Mouse (Mus musculus): ENCODE measurements around the gene Tmem135. TPM values are rescaled to one million over a fixed set of nuclear protein-coding genes. Genes with fewer than 3 reads are reported as not detected.
"Not testable (repeated sequence)": the region's sequence is repeated elsewhere in the genome, so short reads cannot be mapped to it uniquely, and the experiment has no call there.

Gene Tmem135
- total and polyA plus RNA-seq, 3 experiments: 23.1 to 108 (median 25.1) TPM

DNA sequence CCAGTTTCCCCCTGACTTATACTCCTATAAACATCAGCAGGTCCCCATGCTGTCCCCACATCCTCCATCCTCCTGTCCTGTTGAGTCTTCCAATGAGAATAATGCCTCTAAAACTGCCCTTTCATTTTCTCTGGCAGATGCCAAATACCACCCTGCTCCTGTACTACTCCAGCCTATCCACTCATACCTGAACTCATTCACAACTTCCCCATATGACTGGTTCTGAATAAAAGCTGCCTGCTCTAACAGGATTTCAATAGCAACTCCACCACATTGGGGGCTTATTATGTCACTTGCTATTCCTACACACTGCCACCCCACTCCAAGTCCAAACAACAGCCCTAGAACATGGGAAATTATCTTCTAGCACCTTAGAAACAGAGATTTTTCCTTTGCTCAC lies 68.7 kb downstream of the Tmem135 start:
- Histone ChIP-seq H3K36me3 (replicated peaks) (peaks cover 18% of the 10 kb centered on the region), H3K9me3 (replicated peaks) (no peaks in the 10 kb centered on the region), H3K4me1 (ENCODE audit: insufficient read depth, low read depth, low read length) (peaks cover 25% of the 10 kb centered on the region), H3K27me3 (ENCODE audit: insufficient read depth, low read length) (no peaks in the 10 kb centered on the region), H3K4me3 (ENCODE audit: low read depth, low read length) (no peak overlapping the region)
- ATAC-seq (ENCODE audit: extremely low read depth, insufficient number of reproducible peaks, low FRiP score, poor library complexity, severe bottlenecking): no peak
- DNase-seq (ENCODE audit: low spot score): no peak
- TF ChIP-seq GATA2 (IDR thresholded peaks at IDR 0.05; ENCODE audit: borderline replicate concordance, low read depth, low read length): no peak

DNA sequence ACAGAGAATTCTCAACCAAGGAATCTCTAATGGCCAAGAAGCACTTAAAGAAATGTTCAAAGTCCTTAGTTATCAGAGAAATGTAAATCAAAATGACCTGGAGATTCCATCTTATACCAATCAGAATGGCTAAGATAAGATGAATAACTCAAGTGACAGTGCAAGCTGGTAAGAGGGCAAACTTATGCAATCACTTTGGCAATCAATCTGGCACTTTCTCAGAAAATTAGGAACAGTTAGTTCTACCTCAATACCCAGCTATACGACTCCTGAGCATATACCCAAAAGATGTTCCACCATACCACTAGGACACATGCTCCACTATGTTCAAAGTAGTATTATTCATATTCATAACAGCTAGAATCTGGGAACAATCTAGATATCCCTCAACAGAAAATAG lies 74.1 kb downstream of the Tmem135 start:
- ATAC-seq (ENCODE audit: extremely low read depth, insufficient number of reproducible peaks, low FRiP score, poor library complexity, severe bottlenecking) (no peak), DNase-seq (ENCODE audit: low spot score) (no peak)
- H3K36me3 ChIP-seq (replicated peaks): peaks cover 12% of the 10 kb centered on the region
- TF ChIP-seq POLR2AphosphoS5 (IDR thresholded peaks at IDR 0.05; ENCODE audit: insufficient replicate concordance, low read depth, low read length) (no peak), GATA2 (IDR thresholded peaks at IDR 0.05; ENCODE audit: borderline replicate concordance, low read depth, low read length) (no peak), GATA1 (IDR thresholded peaks at IDR 0.05; ENCODE audit: borderline replicate concordance, low read length) (no peak), CTCF (IDR thresholded peaks at IDR 0.05; ENCODE audit: low read depth, low read length) (no peak), TAL1 (conservative IDR thresholded peaks at IDR 0.05; ENCODE audit: low read depth, low read length) (no peak)
- peaks cover 13% of the 10 kb centered on the region for H3K4me1 ChIP-seq (ENCODE audit: insufficient read depth, low read depth, low read length)
- H3K27me3 ChIP-seq (ENCODE audit: insufficient read depth, low read length): no peaks in the 10 kb centered on the region
- no peak overlapping the region for H3K4me3 ChIP-seq (ENCODE audit: low read depth, low read length)
- no peaks in the 10 kb centered on the region for H3K9me3 ChIP-seq (replicated peaks)

DNA sequence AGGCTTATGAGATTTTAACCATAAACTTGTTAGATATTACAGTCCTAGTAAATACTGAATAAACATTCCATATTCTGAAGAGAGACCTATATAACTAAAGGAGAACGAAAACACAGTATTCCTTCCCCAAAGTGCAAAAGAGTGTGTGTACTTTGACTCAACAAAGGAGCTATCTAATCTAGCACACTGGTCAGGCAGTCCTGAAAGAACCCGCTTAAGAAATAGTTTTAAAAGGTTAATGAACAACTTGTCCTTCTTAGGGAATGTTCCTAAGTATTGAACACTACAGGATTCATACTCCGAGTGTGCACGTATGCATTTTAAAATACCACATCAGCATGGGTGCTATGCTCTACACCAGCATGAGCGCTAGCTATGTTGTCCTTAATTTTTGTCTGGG lies 76.3 kb downstream of the Tmem135 start:
- Histone ChIP-seq H3K4me1 (ENCODE audit: insufficient read depth, low read depth, low read length) (peaks cover 16% of the 10 kb centered on the region), H3K27me3 (ENCODE audit: insufficient read depth, low read length) (no peaks in the 10 kb centered on the region), H3K36me3 (replicated peaks) (peaks cover 22% of the 10 kb centered on the region), H3K9me3 (replicated peaks) (no peaks in the 10 kb centered on the region), H3K4me3 (ENCODE audit: low read depth, low read length) (no peak overlapping the region)
- ATAC-seq (ENCODE audit: extremely low read depth, insufficient number of reproducible peaks, low FRiP score, poor library complexity, severe bottlenecking): no peak
- no peak for DNase-seq (ENCODE audit: low spot score)
- no peak for TF ChIP-seq TAL1 (conservative IDR thresholded peaks at IDR 0.05; ENCODE audit: low read depth, low read length)
- no peak for TF ChIP-seq GATA1 (IDR thresholded peaks at IDR 0.05; ENCODE audit: borderline replicate concordance, low read length)
- no peak for TF ChIP-seq POLR2AphosphoS5 (IDR thresholded peaks at IDR 0.05; ENCODE audit: insufficient replicate concordance, low read depth, low read length)
- no peak for TF ChIP-seq CTCF (IDR thresholded peaks at IDR 0.05; ENCODE audit: low read depth, low read length)
- no peak for TF ChIP-seq GATA2 (IDR thresholded peaks at IDR 0.05; ENCODE audit: borderline replicate concordance, low read depth, low read length)

DNA sequence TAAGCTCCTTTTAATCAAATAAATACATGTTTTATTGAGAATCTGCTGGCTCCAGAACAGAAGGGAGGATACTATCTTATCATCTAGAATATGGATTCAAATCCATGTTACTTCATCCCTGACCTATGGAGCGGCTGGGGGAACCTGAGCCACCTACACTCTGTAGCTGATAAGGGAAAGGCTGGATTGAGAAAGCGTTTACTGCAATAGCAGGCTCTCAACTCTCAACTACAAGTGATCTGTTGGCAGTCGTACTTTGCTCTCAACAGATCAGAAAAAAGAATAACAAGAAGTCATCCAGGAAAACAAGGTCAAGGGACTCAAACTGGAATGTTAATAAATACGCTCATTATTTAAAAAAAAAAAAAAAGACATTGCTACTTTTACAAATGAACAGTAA lies 77.3 kb downstream of the Tmem135 start:
- peaks cover 18% of the 10 kb centered on the region for H3K36me3 ChIP-seq (replicated peaks)
- H3K9me3 ChIP-seq (replicated peaks): no peaks in the 10 kb centered on the region
- no peaks in the 10 kb centered on the region for H3K27me3 ChIP-seq (ENCODE audit: insufficient read depth, low read length)
- DNase-seq (ENCODE audit: low spot score): no peak
- no peak for TF ChIP-seq CTCF (IDR thresholded peaks at IDR 0.05; ENCODE audit: low read depth, low read length)
- TF ChIP-seq POLR2AphosphoS5 (IDR thresholded peaks at IDR 0.05; ENCODE audit: insufficient replicate concordance, low read depth, low read length): no peak
- no peak for TF ChIP-seq GATA2 (IDR thresholded peaks at IDR 0.05; ENCODE audit: borderline replicate concordance, low read depth, low read length)
- TF ChIP-seq TAL1 (conservative IDR thresholded peaks at IDR 0.05; ENCODE audit: low read depth, low read length): no peak
- no peak for TF ChIP-seq GATA1 (IDR thresholded peaks at IDR 0.05; ENCODE audit: borderline replicate concordance, low read length)
- peaks cover 16% of the 10 kb centered on the region for H3K4me1 ChIP-seq (ENCODE audit: insufficient read depth, low read depth, low read length)
- ATAC-seq (ENCODE audit: extremely low read depth, insufficient number of reproducible peaks, low FRiP score, poor library complexity, severe bottlenecking): no peak
- H3K4me3 ChIP-seq (ENCODE audit: low read depth, low read length): no peak overlapping the region

DNA sequence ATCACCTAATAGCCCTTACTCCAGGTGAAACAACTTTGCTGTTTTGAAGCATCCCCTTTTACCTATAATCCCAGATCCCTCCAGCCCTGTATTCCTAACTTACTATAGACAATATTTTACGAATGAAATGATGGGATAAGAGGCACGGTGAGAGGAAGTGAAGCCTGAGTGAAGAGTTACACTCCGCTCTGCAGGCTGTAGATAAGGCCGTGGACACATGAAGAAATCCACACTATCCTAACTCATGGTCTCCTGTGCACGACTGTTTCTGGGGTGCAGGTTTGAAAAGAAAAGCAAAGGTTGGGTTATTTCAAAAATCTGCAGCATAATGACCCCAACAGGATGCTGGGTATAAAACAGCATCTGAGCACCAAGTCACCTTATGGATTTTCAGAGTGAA lies 77.8 kb downstream of the Tmem135 start:
- DNase-seq (ENCODE audit: low spot score) (no peak), ATAC-seq (ENCODE audit: extremely low read depth, insufficient number of reproducible peaks, low FRiP score, poor library complexity, severe bottlenecking) (peak; percentile 81)
- H3K9me3 ChIP-seq (replicated peaks): no peaks in the 10 kb centered on the region
- peaks cover 15% of the 10 kb centered on the region for H3K36me3 ChIP-seq (replicated peaks)
- H3K27me3 ChIP-seq (ENCODE audit: insufficient read depth, low read length): no peaks in the 10 kb centered on the region
- H3K4me3 ChIP-seq (ENCODE audit: low read depth, low read length): no peak overlapping the region; the same call in 1 of the 2 replicates
- H3K4me1 ChIP-seq (ENCODE audit: insufficient read depth, low read depth, low read length): peaks cover 16% of the 10 kb centered on the region
- 0 out of 2 replicates have a peak, but pooled peaks have one; percentile 21 for TF ChIP-seq TAL1 (conservative IDR thresholded peaks at IDR 0.05; ENCODE audit: low read depth, low read length)
- TF ChIP-seq GATA2 (IDR thresholded peaks at IDR 0.05; ENCODE audit: borderline replicate concordance, low read depth, low read length): no peak
- no peak for TF ChIP-seq GATA1 (IDR thresholded peaks at IDR 0.05; ENCODE audit: borderline replicate concordance, low read length)

DNA sequence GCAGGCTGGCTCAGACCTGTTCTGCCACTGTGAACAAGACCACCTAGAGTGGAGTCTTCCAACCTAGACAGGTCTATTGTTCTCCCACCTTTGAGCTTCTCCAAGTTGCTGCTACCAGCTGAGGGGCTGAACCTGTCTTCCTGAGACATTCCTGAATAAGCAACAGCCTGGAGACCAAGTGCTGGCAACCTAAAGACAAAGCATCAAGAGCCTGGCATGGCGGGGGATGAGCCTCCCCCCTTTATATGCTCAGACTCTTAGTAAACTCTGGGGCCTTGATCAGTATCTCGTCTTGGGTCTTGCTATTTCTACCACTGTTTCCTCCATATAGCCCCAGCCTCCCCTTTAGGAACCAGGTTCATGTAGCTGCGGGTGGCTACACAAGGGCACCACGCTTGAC lies 81.3 kb downstream of the Tmem135 start:
- peaks cover 16% of the 10 kb centered on the region for H3K4me1 ChIP-seq (ENCODE audit: insufficient read depth, low read depth, low read length)
- not testable (repeated sequence) for H3K4me3 ChIP-seq (ENCODE audit: low read depth, low read length)

DNA sequence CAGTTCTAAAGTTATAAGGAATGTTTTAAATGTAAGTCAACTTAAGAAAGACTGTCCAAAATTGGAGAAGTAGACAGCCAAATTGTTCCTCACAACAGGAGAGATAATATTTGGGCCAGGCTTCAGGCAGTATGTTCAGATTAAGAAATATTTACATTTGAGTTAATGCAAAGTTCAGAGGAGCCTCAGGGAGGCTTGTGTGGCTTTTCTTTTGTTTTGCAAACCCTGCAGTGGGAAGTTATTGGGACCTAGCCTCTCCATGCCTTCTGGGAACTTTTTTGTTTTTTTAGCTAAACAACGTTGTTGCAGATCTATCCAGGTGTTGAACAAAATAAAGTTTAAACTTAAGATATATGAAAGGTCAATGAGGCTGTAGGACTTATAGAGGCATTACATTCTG lies 84.7 kb downstream of the Tmem135 start:
- H3K27me3 ChIP-seq (ENCODE audit: insufficient read depth, low read length): no peaks in the 10 kb centered on the region
- no peak for ATAC-seq (ENCODE audit: extremely low read depth, insufficient number of reproducible peaks, low FRiP score, poor library complexity, severe bottlenecking)
- DNase-seq (ENCODE audit: low spot score): no peak
- peaks cover 11% of the 10 kb centered on the region for H3K36me3 ChIP-seq (replicated peaks)
- no peaks in the 10 kb centered on the region for H3K9me3 ChIP-seq (replicated peaks)
- H3K4me1 ChIP-seq (ENCODE audit: insufficient read depth, low read depth, low read length): peaks cover 2% of the 10 kb centered on the region; the same call in 1 of the 2 replicates
- no peak overlapping the region for H3K4me3 ChIP-seq (ENCODE audit: low read depth, low read length)
- TF ChIP-seq POLR2AphosphoS5 (IDR thresholded peaks at IDR 0.05; ENCODE audit: insufficient replicate concordance, low read depth, low read length) (no peak), GATA1 (IDR thresholded peaks at IDR 0.05; ENCODE audit: borderline replicate concordance, low read length) (no peak), CTCF (IDR thresholded peaks at IDR 0.05; ENCODE audit: low read depth, low read length) (no peak), GATA2 (IDR thresholded peaks at IDR 0.05; ENCODE audit: borderline replicate concordance, low read depth, low read length) (no peak), TAL1 (conservative IDR thresholded peaks at IDR 0.05; ENCODE audit: low read depth, low read length) (no peak)

More for the DNA sequence above, 81.3 kb downstream of the Tmem135 start:
- not testable (repeated sequence) for H3K36me3 ChIP-seq (replicated peaks); DNase-seq (ENCODE audit: low spot score); ATAC-seq (ENCODE audit: extremely low read depth, insufficient number of reproducible peaks, low FRiP score, poor library complexity, severe bottlenecking); H3K9me3 ChIP-seq (replicated peaks); H3K27me3 ChIP-seq (ENCODE audit: insufficient read depth, low read length)

DNA sequence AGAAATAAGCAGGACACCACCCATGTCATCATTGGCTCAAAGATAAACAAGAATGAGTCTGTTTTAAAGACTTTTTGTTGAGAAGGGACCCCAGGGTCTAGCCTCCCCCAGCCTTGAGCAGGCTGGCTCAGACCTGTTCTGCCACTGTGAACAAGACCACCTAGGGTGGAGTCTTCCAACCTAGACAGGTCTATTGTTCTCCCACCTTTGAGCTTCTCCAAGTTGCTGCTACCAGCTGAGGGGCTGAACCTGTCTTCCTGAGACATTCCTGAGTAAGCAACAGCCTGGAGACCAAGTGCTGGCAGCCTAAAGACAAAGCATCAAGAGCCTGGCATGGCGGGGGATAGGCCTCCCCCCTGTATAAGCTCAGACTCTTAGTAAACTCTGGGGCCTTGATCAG lies 86.9 kb downstream of the Tmem135 start:
- H3K4me3 ChIP-seq (ENCODE audit: low read depth, low read length); DNase-seq (ENCODE audit: low spot score); H3K9me3 ChIP-seq (replicated peaks); ATAC-seq (ENCODE audit: extremely low read depth, insufficient number of reproducible peaks, low FRiP score, poor library complexity, severe bottlenecking); H3K4me1 ChIP-seq (ENCODE audit: insufficient read depth, low read depth, low read length); H3K27me3 ChIP-seq (ENCODE audit: insufficient read depth, low read length): not testable (repeated sequence)
- peaks cover 12% of the 10 kb centered on the region for H3K36me3 ChIP-seq (replicated peaks)

Data from G1E (cell line).